Mouse (Mus musculus) C2C12 (cell line): ENCODE data around the gene Surf6. TPM values are rescaled to one million over a fixed set of nuclear protein-coding genes. Genes with fewer than 3 reads are reported as not detected.

Experiments
- H3K27me3 ChIP-seq: one replicate; pipeline ENCODE4 v1.6.1; 2011; ENCODE audit not compliant: control insufficient read depth, insufficient read depth, insufficient read length
- H3K36me3 ChIP-seq: one replicate; pipeline ENCODE4 v1.6.1; 2011; ENCODE audit not compliant: control insufficient read depth, insufficient read depth
- H3K4me3 ChIP-seq: one replicate; pipeline ENCODE4 v1.5.1; 2011; ENCODE audit warnings: mild to moderate bottlenecking, control low read depth; ENCODE audit not compliant: poor library complexity, insufficient read depth, severe bottlenecking
- H3K79me2 ChIP-seq: one replicate; pipeline ENCODE4 v1.6.1; 2011; ENCODE audit not compliant: control insufficient read depth, insufficient read depth
- H3K79me3 ChIP-seq: one replicate; pipeline ENCODE4 v1.6.1; 2011; ENCODE audit warnings: low read depth, control low read depth
- H3ac ChIP-seq: one replicate; pipeline ENCODE3; 2011; ENCODE audit warnings: low read depth; ENCODE audit not compliant: control insufficient read depth, insufficient read length
- CEBPB ChIP-seq: IDR thresholded peaks from one replicate; pipeline ENCODE4 v1.6.1; 2011; ENCODE audit warnings: low read depth, mild to moderate bottlenecking, control low read depth, moderate library complexity
- CTCF ChIP-seq: IDR thresholded peaks from one replicate; pipeline ENCODE4 v1.5.1; 2011; ENCODE audit not compliant: control insufficient read depth, insufficient read depth, insufficient read length
- FOSL1 ChIP-seq: IDR thresholded peaks from one replicate; pipeline ENCODE4 v1.8.0; 2011; ENCODE audit warnings: mild to moderate bottlenecking, low read length; ENCODE audit not compliant: poor library complexity, insufficient read depth, severe bottlenecking
- MAX ChIP-seq: IDR thresholded peaks from one replicate; pipeline ENCODE4 v1.6.1; 2011; ENCODE audit warnings: mild to moderate bottlenecking, control low read depth
- MYOD1 ChIP-seq: IDR thresholded peaks from one replicate; pipeline ENCODE4 v1.6.1; 2011; ENCODE audit warnings: low read depth; ENCODE audit not compliant: control insufficient read depth, insufficient read length
- MYOG ChIP-seq: IDR thresholded peaks from one replicate; pipeline ENCODE4 v1.6.1; 2011; ENCODE audit not compliant: control insufficient read depth, insufficient read length; ENCODE audit errors: extremely low read depth
- USF1 ChIP-seq: IDR thresholded peaks from one replicate; pipeline ENCODE4 v1.6.1; 2011; ENCODE audit warnings: low read depth, mild to moderate bottlenecking, control low read depth, moderate library complexity
- long read RNA-seq, 2 experiments: library from polyadenylated mRNA; unstranded; transcript quantifications; one replicate each; pipeline ENCODE4 v2.0.0; 2019 to 2020
- polyA plus RNA-seq: library from polyadenylated mRNA; unstranded; fragments of >200 nt; fragmentation: generic; extraction: Trizol; gene quantifications from one replicate; pipeline ENCODE4 v1.2.1, GENCODE M21; 2012; ENCODE audit warnings: missing spikeins

Surf6 gene
- 20.1 TPM for polyA plus RNA-seq
- long read RNA-seq, experiment 1, transcript Surf6-201 (5 exons, 2,971 nt) = major isoform, 12 of 15 reads
- long read RNA-seq, experiment 1, partial matches to known transcripts = 1 of 15 reads
- long read RNA-seq, experiment 1, other reads (novel, unspliced or antisense) = 2 of 15 reads
- long read RNA-seq, experiment 2, transcript Surf6-201 (5 exons, 2,971 nt) = major isoform, 294 of 317 reads
- long read RNA-seq, experiment 2, partial matches to known transcripts = 10 of 317 reads
- long read RNA-seq, experiment 2, other reads (novel, unspliced or antisense) = 11 of 317 reads

- no peaks in the 10 kb centered on the region for H3K27me3 ChIP-seq
- peaks cover 49% of the 10 kb centered on the region for H3K79me3 ChIP-seq
- H3K36me3 ChIP-seq = peaks cover 67% of the 10 kb centered on the region
- H3K79me2 ChIP-seq = peaks cover 95% of the 10 kb centered on the region
- peak within 1 kb of the TSS; percentile 89 for H3K4me3 ChIP-seq
- TF ChIP-seq USF1 = no peak
- peak; percentile 66 for TF ChIP-seq MYOD1
- TF ChIP-seq MAX = peak; percentile 86
- no peak for TF ChIP-seq CTCF
- H3ac ChIP-seq = peak within 1 kb of the TSS; percentile 93
These were observed at the start of gene Surf6 for GRCm38 (mm10) chr2:26902467-26903220. Gene Surf6, minus strand, starts transcription at chr2:26902879.

GRCm38 (mm10) chr2:26952193-26952592, 49.5 kb upstream of the Surf6 start:
- no peak overlapping the region for H3K4me3 ChIP-seq
- peaks cover 54% of the 10 kb centered on the region for H3K36me3 ChIP-seq
- H3K27me3 ChIP-seq = no peaks in the 10 kb centered on the region
- H3ac ChIP-seq = no peak overlapping the region
- TF ChIP-seq FOSL1 (no peak), USF1 (no peak), CTCF (no peak), CEBPB (no peak), MYOG (no peak), MYOD1 (no peak), MAX (no peak)
- H3K79me3 ChIP-seq = no peaks in the 10 kb centered on the region
- no peaks in the 10 kb centered on the region for H3K79me2 ChIP-seq

DNA sequence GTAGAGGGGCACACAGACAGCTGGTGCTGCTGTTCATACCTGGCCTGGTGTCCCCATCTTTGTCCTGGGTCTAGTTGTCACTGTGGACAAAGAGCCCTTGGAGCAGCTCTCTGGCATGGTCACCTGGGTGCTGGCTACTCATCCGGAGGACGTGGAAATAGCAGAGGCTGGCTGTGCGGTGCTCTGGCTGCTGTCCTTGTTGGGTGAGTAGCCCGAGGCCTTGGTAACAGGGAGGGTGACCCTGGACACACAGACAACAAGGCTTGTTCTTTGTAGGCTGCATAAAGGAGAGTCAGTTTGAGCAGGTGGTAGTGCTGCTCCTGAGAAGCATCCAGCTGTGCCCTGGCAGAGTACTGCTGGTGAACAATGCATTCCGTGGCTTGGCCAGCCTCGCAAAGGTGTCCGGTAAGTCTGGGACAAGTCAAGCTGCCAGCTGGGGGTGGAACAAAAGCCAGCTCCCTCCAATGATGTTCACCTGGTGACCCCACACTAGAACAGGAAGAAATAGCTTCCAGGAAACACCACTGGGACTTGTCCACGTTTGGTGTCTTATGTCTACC, 48.7 kb upstream of the Surf6 start:
- no peak for TF ChIP-seq MYOD1
- TF ChIP-seq MYOG = no peak
- no peak for TF ChIP-seq MAX
- TF ChIP-seq FOSL1 = no peak
- TF ChIP-seq CEBPB = no peak
- no peak for TF ChIP-seq USF1
- TF ChIP-seq CTCF = no peak
- H3K27me3 ChIP-seq = no peaks in the 10 kb centered on the region
- no peak overlapping the region for H3ac ChIP-seq
- H3K4me3 ChIP-seq = no peak overlapping the region
- H3K79me3 ChIP-seq = no peaks in the 10 kb centered on the region
- H3K79me2 ChIP-seq = no peaks in the 10 kb centered on the region
- H3K36me3 ChIP-seq = peaks cover 46% of the 10 kb centered on the region

DNA sequence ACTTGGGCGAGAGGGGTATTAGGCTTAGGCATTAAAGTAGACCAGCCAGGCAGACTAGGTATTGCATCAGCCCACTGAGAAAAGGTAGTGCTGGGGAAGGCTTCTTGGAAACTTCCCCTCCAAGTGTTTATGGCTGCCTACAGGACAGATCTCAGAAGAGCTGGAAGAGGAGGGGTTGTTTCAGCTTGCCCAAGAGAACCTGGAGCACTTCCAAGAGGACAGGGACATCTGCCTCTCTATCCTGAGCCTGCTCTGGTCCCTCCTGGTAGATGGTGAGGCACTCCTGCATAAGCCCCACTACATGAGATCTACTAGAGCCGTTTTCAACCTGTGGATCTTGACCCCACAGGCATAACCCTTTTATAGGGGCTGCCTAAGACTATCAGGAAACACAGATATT, 47.7 kb upstream of the Surf6 start:
- Histone ChIP-seq H3K79me2 (no peaks in the 10 kb centered on the region), H3K36me3 (peaks cover 36% of the 10 kb centered on the region), H3K27me3 (no peaks in the 10 kb centered on the region), H3K4me3 (no peak overlapping the region), H3ac (no peak overlapping the region), H3K79me3 (no peaks in the 10 kb centered on the region)
- TF ChIP-seq MAX (no peak), MYOG (no peak), FOSL1 (no peak), MYOD1 (no peak), CEBPB (no peak), USF1 (no peak), CTCF (no peak)

DNA sequence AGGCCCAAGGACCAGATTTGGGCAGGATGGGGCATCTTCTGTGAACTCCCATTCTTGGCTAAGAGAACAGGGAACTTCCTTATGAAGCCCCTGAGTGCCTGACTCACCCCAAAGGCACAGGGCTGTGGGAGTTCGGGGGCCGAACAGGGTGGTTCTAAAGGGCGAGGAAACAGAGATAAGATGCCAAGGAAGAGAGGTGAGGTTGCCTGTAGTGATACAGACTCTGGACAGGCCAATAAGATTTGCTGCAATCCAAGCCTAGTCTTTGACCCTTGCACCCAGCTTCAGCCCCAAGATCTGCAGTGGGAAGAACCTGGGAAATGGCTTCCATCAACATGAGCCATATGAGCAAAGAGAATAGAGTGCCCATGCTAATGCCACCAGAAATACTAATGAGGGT, 40.6 kb upstream of the Surf6 start:
- H3K4me3 ChIP-seq = no peak overlapping the region
- no peaks in the 10 kb centered on the region for H3K79me2 ChIP-seq
- peaks cover 21% of the 10 kb centered on the region for H3K27me3 ChIP-seq
- TF ChIP-seq MYOD1 (no peak), FOSL1 (no peak), CTCF (no peak), USF1 (no peak)
- no peaks in the 10 kb centered on the region for H3K79me3 ChIP-seq
- no peaks in the 10 kb centered on the region for H3K36me3 ChIP-seq
- no peak overlapping the region for H3ac ChIP-seq

DNA sequence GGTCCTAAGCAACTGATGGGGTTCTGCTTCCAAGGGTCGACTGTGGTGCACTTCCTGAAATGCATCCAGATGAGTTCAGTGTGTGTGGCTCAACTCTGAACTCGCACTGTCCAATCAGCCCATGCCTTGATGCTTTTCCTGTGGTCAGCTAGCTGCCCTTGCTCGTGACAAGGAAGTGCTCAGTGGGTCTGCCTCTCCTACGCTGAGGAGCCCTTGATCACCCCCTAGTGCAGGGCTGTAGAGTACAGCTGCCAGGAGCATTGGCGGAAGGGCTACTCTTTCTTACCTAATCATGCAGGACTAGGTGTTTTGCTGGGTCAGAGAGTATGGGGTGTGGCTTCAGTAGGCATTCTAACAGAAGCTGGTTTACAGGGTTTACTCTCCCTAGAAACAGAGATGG, 38.9 kb upstream of the Surf6 start:
- no peaks in the 10 kb centered on the region for H3K79me2 ChIP-seq
- no peaks in the 10 kb centered on the region for H3K36me3 ChIP-seq
- TF ChIP-seq FOSL1 (no peak), CTCF (no peak), MAX (no peak), USF1 (no peak), MYOG (no peak), CEBPB (no peak)
- H3K79me3 ChIP-seq = no peaks in the 10 kb centered on the region
- H3ac ChIP-seq = no peak overlapping the region
- H3K4me3 ChIP-seq = no peak overlapping the region
- H3K27me3 ChIP-seq = peaks cover 21% of the 10 kb centered on the region
